Mouse (Mus musculus) CH12.LX (cell line): Measurements from ENCODE around the gene Frrs1. TPM values are rescaled to one million over a fixed set of nuclear protein-coding genes. Genes with fewer than 3 reads are reported as not detected.

Experiments used
- DNase-seq: peaks from one replicate; pipeline ENCODE4 v3.0.0-alpha.2; 2013; ENCODE audit errors: extremely low read depth
- H3K27ac ChIP-seq: 2 replicates; pipeline ENCODE4 v1.5.1; 2012; ENCODE audit warnings: low read depth, mild to moderate bottlenecking, control low read depth, moderate library complexity; ENCODE audit not compliant: insufficient read depth
- H3K27me3 ChIP-seq: replicated peaks from 2 replicates; pipeline ENCODE3; 2012; ENCODE audit warnings: inconsistent platforms
- H3K36me3 ChIP-seq, 2 experiments: replicated peaks in 1 of 2; 2 replicates each; pipeline versions ENCODE3 to v1.6.1; 2012; ENCODE audit warnings: inconsistent platforms in 1 of 2, low read length in 1 of 2, mild to moderate bottlenecking in 1 of 2, mixed read lengths in 1 of 2, moderate library complexity in 1 of 2; ENCODE audit not compliant: control insufficient read depth in 1 of 2, insufficient read depth in 1 of 2
- H3K4me1 ChIP-seq, 2 experiments: 2 replicates each; pipeline ENCODE4 v1.6.1; 2012; ENCODE audit warnings: inconsistent platforms in 1 of 2, moderate library complexity in 1 of 2; ENCODE audit not compliant: insufficient read depth in 2 of 2, control insufficient read depth in 1 of 2
- H3K4me2 ChIP-seq: 2 replicates; pipeline ENCODE4 v1.6.1; 2012; ENCODE audit warnings: low read depth, mild to moderate bottlenecking, control low read depth; ENCODE audit not compliant: poor library complexity, insufficient read depth, severe bottlenecking
- H3K4me3 ChIP-seq, 3 experiments: fragments of 150-350 bp in 1 of 3; sonication (generic) in 1 of 3; replicated peaks in 1 of 3; 2 replicates each; pipeline versions ENCODE3 to v1.5.1; 2011 to 2012; ENCODE audit warnings: low read depth in 2 of 3, low read length in 2 of 3, mild to moderate bottlenecking in 2 of 3, moderate library complexity in 2 of 3, control low read depth in 1 of 3, improper control_type of control experiment in 1 of 3, inconsistent platforms in 1 of 3, mixed read lengths in 1 of 3; ENCODE audit not compliant: poor library complexity in 1 of 3
- H3K79me2 ChIP-seq: replicated peaks from 2 replicates; pipeline ENCODE4 v1.6.1; 2012; ENCODE audit warnings: mild to moderate bottlenecking, moderate library complexity; ENCODE audit not compliant: control insufficient read depth, poor library complexity, insufficient read depth, severe bottlenecking; ENCODE audit errors: extremely low read depth
- H3K9ac ChIP-seq: 2 replicates; pipeline ENCODE4 v1.6.1; 2012; ENCODE audit warnings: low read depth, mild to moderate bottlenecking, control low read depth, moderate library complexity; ENCODE audit not compliant: insufficient read depth
- H3K9me3 ChIP-seq: replicated peaks from 2 replicates; pipeline ENCODE3; 2012; ENCODE audit warnings: low read length, inconsistent platforms, mixed read lengths
- CHD2 ChIP-seq: IDR thresholded peaks from 2 replicates; pipeline ENCODE4 v1.6.1; 2011; ENCODE audit warnings: low read length, improper control_type of control experiment
- E2F4 ChIP-seq: IDR thresholded peaks from 2 replicates; pipeline ENCODE4 v1.6.1; 2011; ENCODE audit warnings: low read depth, low read length, improper control_type of control experiment; ENCODE audit not compliant: insufficient replicate concordance
- ELF1 ChIP-seq: IDR thresholded peaks from 2 replicates; pipeline ENCODE4 v1.6.1; 2014; ENCODE audit warnings: low read depth, mild to moderate bottlenecking, inconsistent platforms, low read length, improper control_type of control experiment
- EP300 ChIP-seq: IDR thresholded peaks from 2 replicates; pipeline ENCODE4 v1.6.1; 2011; ENCODE audit warnings: low read length, improper control_type of control experiment
- GABPA ChIP-seq: IDR thresholded peaks from 2 replicates; pipeline ENCODE4 v1.6.1; 2012; ENCODE audit warnings: low read depth, low read length, improper control_type of control experiment, inconsistent platforms; ENCODE audit not compliant: insufficient replicate concordance
- HCFC1 ChIP-seq: IDR thresholded peaks from 2 replicates; pipeline ENCODE4 v1.6.1; 2012; ENCODE audit warnings: low read depth, mild to moderate bottlenecking, inconsistent platforms, low read length, improper control_type of control experiment
- IRF4 ChIP-seq: IDR thresholded peaks from 2 replicates; pipeline ENCODE4 v1.6.1; 2014; ENCODE audit warnings: low read depth, mild to moderate bottlenecking, inconsistent platforms, low read length, improper control_type of control experiment
- JUND ChIP-seq: conservative IDR thresholded peaks from 2 replicates; pipeline ENCODE4 v1.6.1; 2011; ENCODE audit warnings: low read depth, low read length, improper control_type of control experiment
- KAT2A ChIP-seq: IDR thresholded peaks from 2 replicates; pipeline ENCODE4 v1.6.1; 2012; ENCODE audit warnings: low read length, improper control_type of control experiment, inconsistent platforms; ENCODE audit not compliant: insufficient replicate concordance
- MAFK ChIP-seq: IDR thresholded peaks from 2 replicates; pipeline ENCODE4 v1.6.1; 2011; ENCODE audit warnings: low read length, improper control_type of control experiment; ENCODE audit not compliant: insufficient replicate concordance
- MAX ChIP-seq: IDR thresholded peaks from 2 replicates; pipeline ENCODE4 v1.6.1; 2011; ENCODE audit warnings: low read length, improper control_type of control experiment
- MAZ ChIP-seq: IDR thresholded peaks from 2 replicates; pipeline ENCODE4 v1.6.1; 2012; ENCODE audit warnings: low read depth, mild to moderate bottlenecking, inconsistent platforms, low read length, improper control_type of control experiment, moderate library complexity
- MEF2A ChIP-seq: IDR thresholded peaks from 2 replicates; pipeline ENCODE4 v1.6.1; 2014; ENCODE audit warnings: low read depth, mild to moderate bottlenecking, inconsistent platforms, low read length, improper control_type of control experiment, borderline replicate concordance
- MXI1 ChIP-seq: IDR thresholded peaks from 2 replicates; pipeline ENCODE4 v1.6.1; 2011; ENCODE audit warnings: mild to moderate bottlenecking, low read depth, low read length, improper control_type of control experiment
- MYC ChIP-seq: IDR thresholded peaks from 2 replicates; pipeline ENCODE4 v1.6.1; 2011; ENCODE audit warnings: low read depth, mild to moderate bottlenecking, improper control_type of control experiment, low read length
- NRF1 ChIP-seq: IDR thresholded peaks from 2 replicates; pipeline ENCODE4 v1.6.1; 2014; ENCODE audit warnings: low read depth, mild to moderate bottlenecking, inconsistent platforms, low read length, improper control_type of control experiment, moderate library complexity
- PAX5 ChIP-seq: IDR thresholded peaks from 2 replicates; pipeline ENCODE4 v1.6.1; 2012; ENCODE audit warnings: low read length, inconsistent platforms, mixed read lengths
- POLR2A ChIP-seq: IDR thresholded peaks from 2 replicates; pipeline ENCODE4 v1.6.1; 2011; ENCODE audit warnings: low read depth, mild to moderate bottlenecking, improper control_type of control experiment, low read length
- RAD21 ChIP-seq: IDR thresholded peaks from 2 replicates; pipeline ENCODE4 v1.6.1; 2011; ENCODE audit warnings: low read depth, mild to moderate bottlenecking, low read length, improper control_type of control experiment, moderate library complexity
- SIN3A ChIP-seq: IDR thresholded peaks from 2 replicates; pipeline ENCODE4 v1.6.1; 2012; ENCODE audit warnings: low read length, improper control_type of control experiment, inconsistent platforms
- TCF12 ChIP-seq: IDR thresholded peaks from 2 replicates; pipeline ENCODE4 v1.6.1; 2014; ENCODE audit warnings: low read depth, mild to moderate bottlenecking, inconsistent platforms, low read length, improper control_type of control experiment
- UBTF ChIP-seq: IDR thresholded peaks from 2 replicates; pipeline ENCODE4 v1.6.1; 2012; ENCODE audit warnings: low read depth, mild to moderate bottlenecking, inconsistent platforms, low read length, improper control_type of control experiment, moderate library complexity
- USF1 ChIP-seq: IDR thresholded peaks from 2 replicates; pipeline ENCODE4 v1.6.1; 2014; ENCODE audit warnings: low read depth, mild to moderate bottlenecking, inconsistent platforms, low read length, improper control_type of control experiment
- USF2 ChIP-seq: conservative IDR thresholded peaks from 2 replicates; pipeline ENCODE4 v1.6.1; 2011; ENCODE audit warnings: low read depth, low read length, improper control_type of control experiment
- ZC3H11A ChIP-seq: IDR thresholded peaks from 2 replicates; pipeline ENCODE4 v1.6.1; 2012; ENCODE audit warnings: low read depth, mild to moderate bottlenecking, inconsistent platforms, low read length, improper control_type of control experiment
- ZKSCAN1 ChIP-seq: IDR thresholded peaks from 2 replicates; pipeline ENCODE4 v1.6.1; 2012; ENCODE audit warnings: low read depth, inconsistent platforms, low read length, improper control_type of control experiment, borderline replicate concordance
- dilution Hi-C: fragments of 300-500 bp; cut with MboI; formaldehyde crosslinking; loops from 2 replicates; pipeline ENCODE4 v1.14.3; 2020; ENCODE audit warnings: low sequenced_read_pairs; ENCODE audit not compliant: extremely low pct_unique_long_range_greater_than_20kb, extremely low pct_ligation_motif_present
- in situ Hi-C: fragments of 300-500 bp; cut with MboI; formaldehyde crosslinking; loops from 3 replicates; pipeline ENCODE4 v1.14.3; 2019; ENCODE audit warnings: low sequenced_read_pairs, low pct_ligation_motif_present, low pct_unique_long_range_greater_than_20kb, mixed read lengths
- polyA plus RNA-seq: library from polyadenylated mRNA; unstranded; fragments of >175 nt; gene quantifications from 2 replicates; pipeline ENCODE4 v1.2.1, GENCODE M21; 2012; ENCODE audit warnings: low read depth; ENCODE audit not compliant: insufficient read length
- total RNA-seq, 2 experiments: library from RNA; depleted of rRNA; stranded (reverse); fragments of 300-350 nt in 1 of 2; fragments of >200 nt in 1 of 2; gene quantifications; 2 replicates each; pipeline ENCODE4 v1.2.3; 2012 to 2014

The Frrs1 gene
- total and polyA plus RNA-seq, 3 experiments, result 11.0 to 34.9 (median 16.5) TPM

- dilution Hi-C loops (no loop called here), in situ Hi-C loops (no loop called here)
- TF ChIP-seq UBTF, result no peak
- TF ChIP-seq MXI1, result no peak
- TF ChIP-seq MAX, result no peak
- no peak for TF ChIP-seq MYC
- no peak for TF ChIP-seq SIN3A
- TF ChIP-seq E2F4, result no peak
- no peak for TF ChIP-seq EP300
- no peak for TF ChIP-seq ZKSCAN1
- no peak for TF ChIP-seq USF2
- TF ChIP-seq GABPA, result no peak
- TF ChIP-seq KAT2A, result no peak
Measured at GRCm38 (mm10) chr3:116933158-116933557, 73.9 kb downstream of the Frrs1 start.

GRCm38 (mm10) chr3:116936934-116937691 is 77.8 kb downstream of the Frrs1 start:
- Histone ChIP-seq H3K4me3 (no peak overlapping the region), H3K4me1 (no peaks in the 10 kb centered on the region), H3K9ac (no peak overlapping the region), H3K79me2 (no peaks in the 10 kb centered on the region), H3K4me2 (no peak overlapping the region), H3K36me3 (no peaks in the 10 kb centered on the region), H3K27me3 (no peaks in the 10 kb centered on the region), H3K9me3 (no peaks in the 10 kb centered on the region), H3K27ac (no peak overlapping the region)
- no peak for DNase-seq
- dilution Hi-C loops, result no loop called here
- TF ChIP-seq JUND (no peak), PAX5 (no peak), ZKSCAN1 (no peak), IRF4 (no peak), CHD2 (no peak), ZC3H11A (no peak), MAFK (no peak), MYC (no peak), RAD21 (no peak), MEF2A (no peak), MAZ (no peak), TCF12 (no peak), ELF1 (no peak), USF1 (no peak), HCFC1 (no peak), KAT2A (no peak), NRF1 (no peak), POLR2A (no peak), MAX (no peak), SIN3A (no peak)
- in situ Hi-C loops, result no loop called here

More at GRCm38 (mm10) chr3:116933158-116933557, 73.9 kb downstream of the Frrs1 start:
- Histone ChIP-seq H3K4me2 (no peak overlapping the region), H3K79me2 (no peaks in the 10 kb centered on the region), H3K9ac (no peak overlapping the region), H3K9me3 (no peaks in the 10 kb centered on the region), H3K27me3 (no peaks in the 10 kb centered on the region), H3K4me1 (no peaks in the 10 kb centered on the region), H3K4me3 (no peak overlapping the region), H3K27ac (no peak overlapping the region), H3K36me3 (no peaks in the 10 kb centered on the region)
- no peak for DNase-seq
